Mouse (Mus musculus) E14TG2a.4 (cell line): ENCODE data around the gene Tpr.

Experiments
- H3K27me3 ChIP-seq: 2 replicates; pipeline ENCODE4 v1.6.1; 2014; ENCODE audit warnings: low read length, control low read depth; ENCODE audit not compliant: insufficient read depth
- H3K36me3 ChIP-seq: 2 replicates; pipeline ENCODE4 v1.6.1; 2014; ENCODE audit warnings: low read length, control low read depth; ENCODE audit not compliant: insufficient read depth
- H3K4me1 ChIP-seq: replicated peaks from 2 replicates; pipeline ENCODE4 v1.6.1; 2014; ENCODE audit warnings: low read depth, low read length, control low read depth
- H3K4me3 ChIP-seq: replicated peaks from 2 replicates; pipeline ENCODE4 v1.5.1; 2014; ENCODE audit warnings: mild to moderate bottlenecking, low read length
- H3K9me3 ChIP-seq: 2 replicates; pipeline ENCODE4 v1.6.1; 2014; ENCODE audit warnings: low read length, control low read depth
- CTCF ChIP-seq: conservative IDR thresholded peaks from 2 replicates; pipeline ENCODE4 v1.5.1; 2014; ENCODE audit warnings: low read length
- NANOG ChIP-seq: IDR thresholded peaks from 2 replicates; pipeline ENCODE4 v1.6.1; 2014; ENCODE audit warnings: borderline replicate concordance, low read length, mixed read lengths
- POU5F1 ChIP-seq: IDR thresholded peaks from 2 replicates; pipeline ENCODE4 v1.6.1; 2014; ENCODE audit warnings: low read length, borderline replicate concordance

Tpr gene

DNA sequence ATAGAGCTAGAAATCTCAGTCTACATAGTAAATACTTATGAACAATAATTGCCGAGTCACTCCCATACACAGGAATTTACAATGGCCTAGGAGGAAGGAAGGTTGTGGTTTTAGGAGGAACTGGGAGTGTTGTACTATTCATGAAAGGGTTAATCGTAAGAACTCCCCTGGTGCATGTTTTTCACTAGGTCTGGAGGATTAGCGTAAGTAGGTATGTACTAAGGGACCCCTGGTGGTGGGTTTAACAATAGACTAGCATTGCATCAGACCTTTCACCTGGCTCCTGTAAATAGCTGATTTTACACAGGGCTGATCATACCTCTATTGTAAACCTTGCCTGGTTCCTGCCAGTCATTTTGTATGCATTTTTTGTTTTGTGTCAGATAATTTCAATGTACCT, 33.6 kb downstream of the Tpr start:
- peaks cover 98% of the 10 kb centered on the region for H3K36me3 ChIP-seq
- peak; percentile 11; the same call in 1 of the 2 replicates for TF ChIP-seq CTCF
- TF ChIP-seq NANOG, result no peak
- no peak for TF ChIP-seq POU5F1
- H3K9me3 ChIP-seq, result no peaks in the 10 kb centered on the region
- H3K4me1 ChIP-seq, result peaks cover 11% of the 10 kb centered on the region; the same call in 1 of the 2 replicates
- no peaks in the 10 kb centered on the region for H3K27me3 ChIP-seq
- no peak overlapping the region for H3K4me3 ChIP-seq

DNA sequence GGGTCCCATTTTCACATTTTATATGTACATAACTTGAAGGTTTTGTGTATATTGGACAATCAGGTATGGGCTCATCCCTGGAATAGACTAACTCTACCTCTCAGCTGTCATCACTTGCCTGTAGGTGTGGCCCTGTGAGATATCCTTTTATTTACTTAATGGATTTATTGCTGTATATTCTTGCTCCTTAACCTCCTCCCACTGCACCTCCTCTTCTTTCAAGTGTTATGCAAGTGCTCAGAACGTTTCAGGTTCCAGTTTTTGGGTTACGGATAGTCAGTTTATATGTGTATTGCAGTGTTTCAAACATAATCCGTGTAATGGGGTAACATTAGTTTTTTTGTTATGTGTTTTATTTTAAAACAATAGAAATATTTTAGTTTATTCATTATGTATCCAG, 46.0 kb downstream of the Tpr start:
- no peaks in the 10 kb centered on the region for H3K9me3 ChIP-seq
- no peaks in the 10 kb centered on the region for H3K27me3 ChIP-seq
- H3K4me3 ChIP-seq, result no peak overlapping the region
- no peaks in the 10 kb centered on the region for H3K4me1 ChIP-seq
- H3K36me3 ChIP-seq, result peaks cover 92% of the 10 kb centered on the region
- TF ChIP-seq POU5F1 (no peak), CTCF (no peak)

DNA sequence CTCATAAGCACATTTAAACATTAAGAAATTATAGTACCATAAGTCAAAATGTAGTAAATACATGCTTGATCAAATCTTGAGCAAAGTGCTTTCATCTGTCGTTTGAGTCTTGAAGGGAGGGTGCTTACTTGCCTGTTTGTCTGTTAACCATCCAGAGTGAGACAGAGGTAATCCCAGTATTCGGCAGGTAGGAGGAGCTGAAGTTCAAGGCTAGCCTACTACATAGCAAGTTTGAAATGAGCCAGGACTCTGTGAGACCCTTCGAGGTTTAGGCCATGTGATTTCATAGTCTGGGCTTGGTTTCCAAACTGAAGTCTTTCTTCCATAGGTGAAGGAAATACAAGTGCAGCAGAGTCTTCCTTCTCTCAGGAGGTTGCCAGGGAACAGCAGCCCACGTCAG, 49.1 kb downstream of the Tpr start:
- Histone ChIP-seq H3K4me3 (no peak overlapping the region), H3K36me3 (peaks cover 92% of the 10 kb centered on the region), H3K27me3 (no peaks in the 10 kb centered on the region), H3K4me1 (no peaks in the 10 kb centered on the region), H3K9me3 (no peaks in the 10 kb centered on the region)
- TF ChIP-seq NANOG (no peak), POU5F1 (no peak), CTCF (peak; percentile 18; the same call in 1 of the 2 replicates)

DNA sequence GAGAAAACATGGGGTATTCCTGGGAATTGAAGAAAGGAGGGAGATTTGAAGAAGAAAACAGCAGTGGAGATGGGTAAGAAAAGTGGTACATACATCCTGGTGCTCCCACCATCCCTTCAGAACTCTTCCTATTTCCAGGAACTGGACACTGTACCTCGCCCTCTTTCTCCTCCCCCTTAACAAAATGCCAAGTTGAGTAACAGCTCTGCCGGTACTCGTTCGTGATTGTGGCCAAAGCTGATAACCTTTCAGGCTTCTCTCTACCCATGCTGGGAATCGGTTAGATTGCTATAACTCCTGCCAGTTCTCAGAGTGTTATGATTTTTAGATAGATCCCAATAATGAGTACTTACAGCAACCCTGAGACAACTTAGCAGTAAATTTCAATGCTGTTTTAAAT, 66.3 kb downstream of the Tpr start:
- Histone ChIP-seq H3K4me3 (no peak overlapping the region), H3K9me3 (no peaks in the 10 kb centered on the region), H3K36me3 (no peaks in the 10 kb centered on the region), H3K27me3 (no peaks in the 10 kb centered on the region), H3K4me1 (no peaks in the 10 kb centered on the region)
- TF ChIP-seq POU5F1, result no peak
- no peak for TF ChIP-seq NANOG
- no peak for TF ChIP-seq CTCF

DNA sequence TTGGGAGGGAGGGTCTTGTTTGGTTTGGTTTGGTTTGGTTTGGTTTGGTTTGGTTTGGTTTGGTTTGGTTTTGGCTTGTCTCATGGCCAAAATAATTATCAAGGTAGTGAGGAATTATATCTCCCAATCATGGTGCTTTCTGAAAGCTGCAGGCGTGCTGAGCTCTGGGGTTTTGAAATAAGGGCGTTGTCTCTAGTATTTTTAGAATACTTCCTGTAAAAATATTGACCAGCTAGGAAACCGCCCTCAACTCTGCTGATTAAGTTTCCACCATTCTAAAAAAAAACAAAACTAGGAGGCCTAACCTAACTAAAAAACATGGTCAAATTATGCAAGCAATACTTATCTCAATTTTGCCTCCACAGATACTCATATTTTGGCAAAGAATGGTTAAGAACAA, 67.0 kb downstream of the Tpr start:
- Histone ChIP-seq H3K27me3 (no peaks in the 10 kb centered on the region), H3K36me3 (no peaks in the 10 kb centered on the region), H3K4me3 (no peak overlapping the region), H3K9me3 (no peaks in the 10 kb centered on the region), H3K4me1 (no peaks in the 10 kb centered on the region)
- no peak for TF ChIP-seq NANOG
- no peak for TF ChIP-seq POU5F1

DNA sequence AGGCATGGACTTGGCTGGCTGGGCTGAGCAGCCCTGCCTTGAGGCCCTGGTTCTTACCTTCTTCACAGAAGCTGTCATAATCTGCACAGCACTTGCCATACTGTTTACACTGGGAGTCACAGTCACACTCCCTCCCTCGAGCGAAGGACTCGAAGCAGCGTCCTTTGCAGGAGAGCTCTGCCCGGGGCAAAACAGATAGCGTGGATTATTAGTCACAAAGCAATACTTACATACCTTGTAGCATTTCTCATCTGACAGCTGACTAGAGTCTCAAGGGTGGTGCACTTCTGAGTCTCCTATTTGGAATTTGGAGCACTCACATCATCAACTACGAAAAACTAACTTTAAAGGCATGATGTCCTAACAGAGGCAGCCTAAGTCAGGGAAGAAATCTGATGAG, 68.0 kb downstream of the Tpr start:
- no peak overlapping the region for H3K4me3 ChIP-seq
- no peaks in the 10 kb centered on the region for H3K4me1 ChIP-seq
- H3K36me3 ChIP-seq, result no peaks in the 10 kb centered on the region
- H3K9me3 ChIP-seq, result no peaks in the 10 kb centered on the region
- H3K27me3 ChIP-seq, result no peaks in the 10 kb centered on the region
- no peak for TF ChIP-seq NANOG

DNA sequence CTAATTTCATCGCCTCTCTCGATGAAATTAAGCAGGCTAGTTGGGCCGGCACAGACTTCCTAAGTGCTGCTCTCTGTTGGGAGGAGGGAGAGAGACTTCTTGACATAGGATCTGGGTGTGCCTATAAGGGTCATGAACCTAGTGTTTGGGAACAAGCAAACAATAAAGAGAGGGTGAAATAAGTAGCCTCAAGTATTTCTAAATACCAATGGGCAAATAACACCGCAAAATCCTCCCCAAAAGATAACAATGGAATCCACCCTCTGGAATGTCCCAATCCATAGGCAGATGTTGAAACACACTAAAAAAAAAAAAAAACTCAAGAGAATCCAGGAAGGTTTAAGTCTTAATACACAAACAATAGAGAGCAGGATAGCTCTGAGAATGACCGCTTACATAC, 70.4 kb downstream of the Tpr start:
- Histone ChIP-seq H3K4me1 (peaks cover 4% of the 10 kb centered on the region), H3K27me3 (no peaks in the 10 kb centered on the region), H3K36me3 (no peaks in the 10 kb centered on the region), H3K9me3 (no peaks in the 10 kb centered on the region), H3K4me3 (no peak overlapping the region)
- TF ChIP-seq NANOG (no peak), CTCF (no peak), POU5F1 (no peak)

DNA sequence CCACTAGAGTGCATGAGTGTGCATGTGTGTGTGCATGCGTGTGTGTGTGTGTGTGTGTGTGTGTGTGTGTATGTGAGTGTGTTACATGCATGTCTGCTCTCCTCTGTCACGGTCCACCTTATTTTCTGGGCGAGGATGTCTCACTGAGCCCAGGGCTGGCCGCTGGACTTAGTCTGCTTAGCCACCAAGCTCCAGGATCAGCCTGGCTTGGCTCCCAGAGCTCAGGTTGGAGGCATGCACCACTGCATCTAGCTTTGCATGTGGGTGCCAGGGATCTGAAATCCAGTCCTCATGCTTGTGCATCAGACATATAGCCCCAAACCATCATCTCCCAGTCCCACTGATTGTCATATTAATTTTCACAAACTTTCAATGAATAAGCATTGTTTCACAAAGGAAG, 71.1 kb downstream of the Tpr start:
- TF ChIP-seq POU5F1 (no peak), CTCF (no peak), NANOG (no peak)
- no peaks in the 10 kb centered on the region for H3K36me3 ChIP-seq
- H3K4me1 ChIP-seq, result peaks cover 4% of the 10 kb centered on the region
- no peak overlapping the region for H3K4me3 ChIP-seq
- H3K27me3 ChIP-seq, result no peaks in the 10 kb centered on the region
- H3K9me3 ChIP-seq, result no peaks in the 10 kb centered on the region

DNA sequence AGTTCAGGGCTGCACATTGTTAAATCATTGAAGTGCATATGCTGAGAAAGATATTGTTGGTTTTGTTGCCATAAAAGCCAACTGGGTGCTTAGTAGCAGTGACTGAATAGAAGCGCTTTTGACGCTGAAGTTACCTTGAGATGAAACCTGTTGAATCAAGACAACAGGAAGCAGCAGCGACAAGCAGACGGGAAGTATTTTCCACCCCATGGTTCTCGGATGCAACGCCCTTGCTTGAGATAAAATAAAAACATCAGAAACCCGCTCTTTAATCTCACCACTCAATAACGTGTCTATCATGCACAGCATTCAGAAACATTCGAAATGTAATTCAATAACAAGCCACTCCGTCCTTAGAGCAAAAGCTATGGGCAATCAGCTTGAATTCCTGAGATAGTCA, 72.7 kb downstream of the Tpr start:
- no peaks in the 10 kb centered on the region for H3K27me3 ChIP-seq
- H3K4me1 ChIP-seq, result peaks cover 4% of the 10 kb centered on the region
- H3K36me3 ChIP-seq, result no peaks in the 10 kb centered on the region
- H3K9me3 ChIP-seq, result no peaks in the 10 kb centered on the region
- no peak for TF ChIP-seq NANOG
- TF ChIP-seq POU5F1, result no peak
- no peak for TF ChIP-seq CTCF
- H3K4me3 ChIP-seq, result no peak overlapping the region

DNA sequence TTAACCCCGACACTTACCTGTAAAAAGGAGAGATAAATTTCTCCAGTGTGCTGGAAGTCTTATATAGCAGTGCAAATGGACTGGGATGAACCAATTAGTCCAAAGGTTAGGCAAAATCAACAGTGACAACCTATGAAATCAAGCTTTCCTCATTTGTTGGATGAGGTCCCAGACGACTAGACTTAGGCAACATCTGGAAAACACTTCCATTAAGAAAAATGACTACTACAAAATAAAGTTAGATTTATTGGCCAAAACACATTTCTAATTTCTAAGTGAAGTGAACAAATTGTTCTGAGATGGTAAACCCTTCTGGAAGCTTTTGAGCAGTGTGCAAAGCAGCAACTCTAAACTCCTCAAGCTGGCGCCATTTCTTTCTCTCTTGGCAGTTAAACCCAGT, 73.5 kb downstream of the Tpr start, which contains the start of gene Prg4:
TSS of gene Prg4 (minus strand) at position 34 of the 400 bp plus-strand sequence.
- TF ChIP-seq CTCF, result no peak
- no peak for TF ChIP-seq POU5F1
- Histone ChIP-seq H3K4me1 (peaks cover 4% of the 10 kb centered on the region), H3K27me3 (no peaks in the 10 kb centered on the region), H3K36me3 (no peaks in the 10 kb centered on the region), H3K9me3 (no peaks in the 10 kb centered on the region), H3K4me3 (no peak within 1 kb of the TSS)
